Mouse (Mus musculus): ENCODE data around the gene Pgd. TPM values are rescaled to one million over a fixed set of nuclear protein-coding genes. Genes with fewer than 3 reads are reported as not detected.

The Pgd gene
- polyA plus RNA-seq, 1 experiment from 2014 or later, result 113 TPM

- 93% methylated on average over 6 of the region's 6 CpGs for WGBS
- H3K27me3 ChIP-seq (replicated peaks; ENCODE audit: control insufficient read depth, insufficient read depth, low read length), result no peaks in the 10 kb centered on the region
- no peak for ATAC-seq
- no peak for TF ChIP-seq CTCF (IDR thresholded peaks at IDR 0.05; ENCODE audit: low read depth)
- no peak overlapping the region for H3K9ac ChIP-seq (ENCODE audit: low read depth, low read length)
- H3K4me3 ChIP-seq (ENCODE audit: low read depth, low read length), result no peak overlapping the region
- H3K4me1 ChIP-seq (replicated peaks; ENCODE audit: control insufficient read depth, insufficient read depth, low read length), result no peaks in the 10 kb centered on the region
- no peaks in the 10 kb centered on the region for H3K9me3 ChIP-seq (ENCODE audit: control insufficient read depth)
- no peak overlapping the region for H3K4me2 ChIP-seq (replicated peaks; ENCODE audit: low read depth)
- H3K27ac ChIP-seq (ENCODE audit: low read depth, low read length), result no peak overlapping the region; the same call in 1 of the 2 replicates
- peaks cover 98% of the 10 kb centered on the region for H3K36me3 ChIP-seq (ENCODE audit: control insufficient read depth, insufficient read depth)
Measured at GRCm38 (mm10) chr4:149155711-149156110, 10.9 kb downstream of the Pgd start.

GRCm38 (mm10) chr4:149154859-149155258, 11.7 kb downstream of the Pgd start:
- Histone ChIP-seq H3K4me3 (ENCODE audit: low read depth, low read length) (no peak overlapping the region), H3K27me3 (replicated peaks; ENCODE audit: control insufficient read depth, insufficient read depth, low read length) (no peaks in the 10 kb centered on the region), H3K4me2 (replicated peaks; ENCODE audit: low read depth) (no peak overlapping the region), H3K9ac (ENCODE audit: low read depth, low read length) (no peak overlapping the region), H3K4me1 (replicated peaks; ENCODE audit: control insufficient read depth, insufficient read depth, low read length) (no peaks in the 10 kb centered on the region), H3K9me3 (ENCODE audit: control insufficient read depth) (no peaks in the 10 kb centered on the region), H3K36me3 (ENCODE audit: control insufficient read depth, insufficient read depth) (peaks cover 98% of the 10 kb centered on the region), H3K27ac (ENCODE audit: low read depth, low read length) (no peak overlapping the region)
- TF ChIP-seq CTCF (IDR thresholded peaks at IDR 0.05; ENCODE audit: low read depth), result no peak
- ATAC-seq, result no peak
- WGBS, result 95% methylated on average over 7 of the region's 7 CpGs

- Histone ChIP-seq H3K27ac (ENCODE audit: low read depth, low read length) (no peak overlapping the region), H3K4me1 (replicated peaks; ENCODE audit: control insufficient read depth, insufficient read depth, low read length) (no peaks in the 10 kb centered on the region), H3K4me3 (ENCODE audit: low read depth, low read length) (no peak overlapping the region), H3K4me2 (replicated peaks; ENCODE audit: low read depth) (no peak overlapping the region), H3K9me3 (ENCODE audit: control insufficient read depth) (no peaks in the 10 kb centered on the region), H3K27me3 (replicated peaks; ENCODE audit: control insufficient read depth, insufficient read depth, low read length) (no peaks in the 10 kb centered on the region), H3K9ac (ENCODE audit: low read depth, low read length) (no peak overlapping the region), H3K36me3 (ENCODE audit: control insufficient read depth, insufficient read depth) (peaks cover 68% of the 10 kb centered on the region)
- ATAC-seq, result no peak
- no peak for TF ChIP-seq CTCF (IDR thresholded peaks at IDR 0.05; ENCODE audit: low read depth)
- WGBS, result 93% methylated on average over 11 of the region's 11 CpGs
Measured at GRCm38 (mm10) chr4:149150721-149151120, 15.8 kb downstream of the Pgd start.

- no peaks in the 10 kb centered on the region for H3K4me1 ChIP-seq (replicated peaks; ENCODE audit: control insufficient read depth, insufficient read depth, low read length)
- no peaks in the 10 kb centered on the region for H3K9me3 ChIP-seq (ENCODE audit: control insufficient read depth)
- H3K4me2 ChIP-seq (replicated peaks; ENCODE audit: low read depth), result no peak overlapping the region
- H3K27me3 ChIP-seq (replicated peaks; ENCODE audit: control insufficient read depth, insufficient read depth, low read length), result no peaks in the 10 kb centered on the region
- no peak overlapping the region for H3K27ac ChIP-seq (ENCODE audit: low read depth, low read length)
- H3K36me3 ChIP-seq (ENCODE audit: control insufficient read depth, insufficient read depth), result peaks cover 63% of the 10 kb centered on the region
- H3K4me3 ChIP-seq (ENCODE audit: low read depth, low read length), result no peak overlapping the region
- no peak overlapping the region for H3K9ac ChIP-seq (ENCODE audit: low read depth, low read length)
- 83% methylated on average over 11 of the region's 11 CpGs for WGBS
- no peak for TF ChIP-seq CTCF (IDR thresholded peaks at IDR 0.05; ENCODE audit: low read depth)
- no peak for ATAC-seq
Measured at GRCm38 (mm10) chr4:149150256-149150655, 16.3 kb downstream of the Pgd start.

- no peak for ATAC-seq
- no peaks in the 10 kb centered on the region for H3K4me1 ChIP-seq (replicated peaks; ENCODE audit: control insufficient read depth, insufficient read depth, low read length)
- no peak overlapping the region for H3K9ac ChIP-seq (ENCODE audit: low read depth, low read length)
- 62% methylated on average over 7 of the region's 7 CpGs for WGBS
- H3K27ac ChIP-seq (ENCODE audit: low read depth, low read length), result no peak overlapping the region
- no peak for TF ChIP-seq CTCF (IDR thresholded peaks at IDR 0.05; ENCODE audit: low read depth)
- no peak overlapping the region for H3K4me3 ChIP-seq (ENCODE audit: low read depth, low read length)
- no peaks in the 10 kb centered on the region for H3K9me3 ChIP-seq (ENCODE audit: control insufficient read depth)
- peaks cover 57% of the 10 kb centered on the region for H3K36me3 ChIP-seq (ENCODE audit: control insufficient read depth, insufficient read depth)
- no peak overlapping the region for H3K4me2 ChIP-seq (replicated peaks; ENCODE audit: low read depth)
- H3K27me3 ChIP-seq (replicated peaks; ENCODE audit: control insufficient read depth, insufficient read depth, low read length), result no peaks in the 10 kb centered on the region
Measured at GRCm38 (mm10) chr4:149149611-149150010, 17.0 kb downstream of the Pgd start.

- no peaks in the 10 kb centered on the region for H3K9me3 ChIP-seq (ENCODE audit: control insufficient read depth)
- 83% methylated on average over 9 of the region's 9 CpGs for WGBS
- no peak for ATAC-seq
Measured at GRCm38 (mm10) chr4:149149196-149149595, 17.4 kb downstream of the Pgd start.

GRCm38 (mm10) chr4:149148084-149148483, 18.5 kb downstream of the Pgd start:
- Histone ChIP-seq H3K4me3 (ENCODE audit: low read depth, low read length) (no peak overlapping the region), H3K4me1 (replicated peaks; ENCODE audit: control insufficient read depth, insufficient read depth, low read length) (no peaks in the 10 kb centered on the region), H3K36me3 (ENCODE audit: control insufficient read depth, insufficient read depth) (peaks cover 42% of the 10 kb centered on the region), H3K4me2 (replicated peaks; ENCODE audit: low read depth) (no peak overlapping the region), H3K27ac (ENCODE audit: low read depth, low read length) (no peak overlapping the region), H3K9me3 (ENCODE audit: control insufficient read depth) (no peaks in the 10 kb centered on the region), H3K27me3 (replicated peaks; ENCODE audit: control insufficient read depth, insufficient read depth, low read length) (no peaks in the 10 kb centered on the region), H3K9ac (ENCODE audit: low read depth, low read length) (no peak overlapping the region)
- WGBS, result 65% methylated on average over 4 of the region's 4 CpGs
- ATAC-seq, result no peak
- TF ChIP-seq CTCF (IDR thresholded peaks at IDR 0.05; ENCODE audit: low read depth), result no peak

More at GRCm38 (mm10) chr4:149149196-149149595, 17.4 kb downstream of the Pgd start:
- no peak for TF ChIP-seq CTCF (IDR thresholded peaks at IDR 0.05; ENCODE audit: low read depth)
- no peaks in the 10 kb centered on the region for H3K4me1 ChIP-seq (replicated peaks; ENCODE audit: control insufficient read depth, insufficient read depth, low read length)
- no peak overlapping the region for H3K9ac ChIP-seq (ENCODE audit: low read depth, low read length)
- no peaks in the 10 kb centered on the region for H3K27me3 ChIP-seq (replicated peaks; ENCODE audit: control insufficient read depth, insufficient read depth, low read length)
- H3K36me3 ChIP-seq (ENCODE audit: control insufficient read depth, insufficient read depth), result peaks cover 53% of the 10 kb centered on the region
- H3K27ac ChIP-seq (ENCODE audit: low read depth, low read length), result no peak overlapping the region
- no peak overlapping the region for H3K4me2 ChIP-seq (replicated peaks; ENCODE audit: low read depth)
- no peak overlapping the region for H3K4me3 ChIP-seq (ENCODE audit: low read depth, low read length)
